Mouse (Mus musculus) megakaryocyte, embryonic 14.5 days (primary cell): ENCODE measurements at regions not wholly inside any gene's neighbourhood (a gene's known extent, or its start where the extent isn't known, plus 50 kb on each side); places are given as distances from the start of the nearest gene placed in this dataset.

ENCODE experiments used
- FLI1 ChIP-seq: IDR thresholded peaks from 2 replicates; pipeline ENCODE4 v1.6.1; 2012; ENCODE audit warnings: low read length, inconsistent platforms, mixed read lengths
- GATA1 ChIP-seq: IDR thresholded peaks from 3 replicates; pipeline ENCODE4 v1.6.1; 2012; ENCODE audit warnings: mixed read lengths, low read length, inconsistent platforms, borderline replicate concordance

GRCm38 (mm10) chr9:46703674-46704073 lies 294.9 kb upstream of the Gm4791 start:
- no peak for TF ChIP-seq GATA1
- TF ChIP-seq FLI1: no peak
